Comparison of ENCODE assay signal across 8 mouse cellular contexts in the genomic region with DNA sequence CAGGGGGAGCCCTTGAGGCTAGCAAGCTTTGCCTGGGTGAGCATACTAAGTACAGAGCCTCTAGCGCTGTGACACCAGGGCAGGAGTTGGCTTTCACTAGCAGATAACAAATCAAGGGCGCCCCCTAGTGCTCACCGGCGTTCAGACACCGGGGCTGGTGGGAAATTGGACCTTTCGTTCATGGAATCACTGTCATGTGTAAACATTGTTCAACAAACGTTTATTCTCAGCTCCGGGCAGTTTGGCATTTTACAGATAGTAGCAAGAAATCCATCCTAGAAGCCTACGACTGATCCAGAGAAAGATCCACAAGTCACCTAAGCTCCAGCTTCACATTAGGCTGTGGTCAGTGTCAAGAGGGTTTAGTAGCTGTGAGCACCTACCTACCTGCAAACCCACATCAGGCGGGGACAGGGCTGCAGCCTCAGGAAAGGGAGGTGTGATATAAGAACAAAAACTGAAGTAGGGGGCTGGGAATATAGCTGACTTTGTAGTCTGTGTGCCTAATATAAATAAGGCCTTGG. TPM values are rescaled to one million over a fixed set of nuclear protein-coding genes. Genes with fewer than 3 reads are reported as not detected.
A peak's percentile ranks its signal among the peaks of the same experiment; 100 is the strongest.
DNase-seq lines count a peak whose midpoint lies in the region; ATAC-seq lines count a peak whose summit lies in the region.

No protein-coding gene starts in this region.

- 0 out of 2 replicates have a peak, but pooled peaks cover 2% of the 10 kb centered on the region for H3K27me3 ChIP-seq in hindbrain, embryonic 10.5 days (ENCODE audit: insufficient read depth, poor library complexity, severe bottlenecking)
- no peaks in the 10 kb centered on the region for H3K27me3 ChIP-seq in lung, embryonic 15.5 days

- no peak overlapping the region for H3K27ac ChIP-seq in hindbrain, embryonic 10.5 days
- H3K27ac ChIP-seq in lung, embryonic 15.5 days, result no peak overlapping the region

- peak; percentile 95 for DNase-seq in MN1 (ENCODE audit: low spot score)
- DNase-seq in cerebellum, adult 9-10 months, result peak; percentile 96
- peak; percentile 97 for DNase-seq in hindbrain, embryonic 10.5 days (ENCODE audit: low spot score)
- DNase-seq in layer of hippocampus, adult 9-10 months (ENCODE audit: low spot score), result peak; percentile 95
- DNase-seq in ovary, postnatal 14 days (ENCODE audit: low spot score), result peak; percentile 97
- DNase-seq in thymus, postnatal 10 days (ENCODE audit: low spot score in 2 of 2), result peak; percentile 89 to 99

- peaks cover 50% of the 10 kb centered on the region for H3K4me1 ChIP-seq in hindbrain, embryonic 10.5 days (replicated peaks)
- H3K4me1 ChIP-seq in lung, embryonic 15.5 days, result no peaks in the 10 kb centered on the region

- H3K9me3 ChIP-seq in hindbrain, embryonic 10.5 days, result no peaks in the 10 kb centered on the region
- H3K9me3 ChIP-seq in lung, embryonic 15.5 days, result no peaks in the 10 kb centered on the region

- H3K4me3 ChIP-seq in hindbrain, embryonic 10.5 days, result no peak overlapping the region
- H3K4me3 ChIP-seq in lung, embryonic 15.5 days, result no peak overlapping the region

- peak; percentile 98 for ATAC-seq in frontal cortex, adult (ENCODE audit: low TSS enrichment)
- peak; percentile 86 for ATAC-seq in lung, embryonic 15.5 days (ENCODE audit: borderline replicate concordance, extremely low read depth, low FRiP score, low TSS enrichment)

- no peak overlapping the region for H3K4me2 ChIP-seq in lung, embryonic 15.5 days

- H3K9ac ChIP-seq in lung, embryonic 15.5 days, result no peak overlapping the region

- H3K36me3 ChIP-seq in hindbrain, embryonic 10.5 days, result no peaks in the 10 kb centered on the region
- no peaks in the 10 kb centered on the region for H3K36me3 ChIP-seq in lung, embryonic 15.5 days

- WGBS in hindbrain, embryonic 10.5 days, result 13% methylated on average over 10 of the region's 10 CpGs
- 8% methylated on average over 10 of the region's 10 CpGs for WGBS in lung, embryonic 15.5 days

RNA-seq across cellular contexts. Expression of a gene that starts 44.7 kb away (rescaled TPM):
- polyA plus RNA-seq in hindbrain, embryonic 10.5 days (2016; fragmentation: Nextera tagmentation; extraction: Ambion mirVana), result 13.5 and 14.6 TPM in 2 replicates
- polyA plus RNA-seq in lung, embryonic 15.5 days (2015; fragmentation: Nextera tagmentation; extraction: Ambion mirVana), result 18.1 and 20.8 TPM in 2 replicates
